Mouse (Mus musculus): ENCODE results near the gene Erp44.

Gene Erp44

DNA sequence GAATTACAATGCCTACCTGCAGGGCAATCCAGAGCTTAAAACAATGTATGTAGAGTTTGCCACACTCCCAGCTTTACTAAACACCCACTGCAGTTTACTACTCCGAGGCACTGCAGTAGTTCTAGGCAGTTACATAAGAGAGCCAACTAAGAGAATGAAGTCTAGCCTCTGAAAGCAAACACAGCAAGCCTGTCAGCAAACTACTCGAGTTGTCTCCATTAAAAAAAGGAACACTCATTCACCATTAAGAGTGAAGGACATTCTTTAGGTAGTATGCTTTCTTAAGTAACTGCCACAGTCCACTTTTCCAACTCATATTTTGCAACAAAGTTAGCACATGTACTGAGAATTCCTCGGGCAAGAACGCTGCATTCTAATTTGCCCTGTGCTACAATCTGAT is 40.3 kb downstream of the Erp44 start:
- peak; percentile 84 for ATAC-seq (ENCODE audit: low TSS enrichment)

DNA sequence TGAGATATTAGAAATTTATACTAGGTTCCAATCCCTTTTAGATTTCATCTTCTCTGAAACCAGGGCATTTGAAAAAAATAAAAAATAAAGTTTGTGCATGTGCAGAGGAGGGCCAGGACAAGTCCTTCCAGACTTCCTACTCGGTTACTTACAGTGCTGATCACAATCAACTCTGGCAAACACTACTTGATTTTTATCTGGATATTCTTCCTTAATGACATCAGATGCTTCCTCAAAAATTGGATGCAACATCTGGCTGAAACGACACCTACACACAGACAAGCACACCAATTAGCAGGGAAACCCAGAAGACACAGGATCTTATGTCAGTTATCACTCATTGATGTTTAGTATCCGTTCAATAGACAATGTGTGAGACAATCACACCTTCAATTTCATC is 42.6 kb downstream of the Erp44 start:
- ATAC-seq (ENCODE audit: low TSS enrichment) = no peak

- ATAC-seq (ENCODE audit: low TSS enrichment) = no peak
Observed at GRCm38 (mm10) chr4:48226800-48227199, 52.6 kb downstream of the Erp44 start.

GRCm38 (mm10) chr4:48225604-48226003 is 53.8 kb downstream of the Erp44 start:
- 0 out of 2 replicates have a peak, but pooled peaks have one; percentile 12 for ATAC-seq (ENCODE audit: low TSS enrichment)

DNA sequence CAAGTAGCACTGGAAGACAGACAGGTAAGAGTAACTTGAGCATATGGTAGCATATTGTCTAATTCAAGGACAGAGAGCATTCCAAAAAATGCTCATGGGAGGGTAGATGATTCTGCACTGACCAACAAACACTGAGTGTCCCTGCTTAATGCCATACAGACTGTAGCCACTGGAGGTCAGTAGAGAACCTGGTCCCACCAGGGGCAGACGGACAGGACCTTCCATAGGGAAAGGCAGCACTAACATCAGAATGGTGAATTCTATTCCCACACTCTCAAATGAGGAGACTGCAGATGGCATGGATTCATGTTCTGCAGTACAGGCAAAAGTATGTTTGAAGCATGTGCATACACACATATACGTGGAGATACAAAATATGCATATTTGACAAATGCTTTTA is 54.2 kb downstream of the Erp44 start:
- ATAC-seq (ENCODE audit: low TSS enrichment) = peak; percentile 90

- peak; percentile 34; the same call in 1 of the 2 replicates for ATAC-seq (ENCODE audit: low TSS enrichment)
Observed at GRCm38 (mm10) chr4:48203564-48203963, 75.8 kb downstream of the Erp44 start.

- ATAC-seq (ENCODE audit: low TSS enrichment) = no peak
Observed at GRCm38 (mm10) chr4:48198447-48198846, 80.9 kb downstream of the Erp44 start.

- no peak for ATAC-seq (ENCODE audit: low TSS enrichment)
Observed at GRCm38 (mm10) chr4:48197925-48198324, 81.4 kb downstream of the Erp44 start.

DNA sequence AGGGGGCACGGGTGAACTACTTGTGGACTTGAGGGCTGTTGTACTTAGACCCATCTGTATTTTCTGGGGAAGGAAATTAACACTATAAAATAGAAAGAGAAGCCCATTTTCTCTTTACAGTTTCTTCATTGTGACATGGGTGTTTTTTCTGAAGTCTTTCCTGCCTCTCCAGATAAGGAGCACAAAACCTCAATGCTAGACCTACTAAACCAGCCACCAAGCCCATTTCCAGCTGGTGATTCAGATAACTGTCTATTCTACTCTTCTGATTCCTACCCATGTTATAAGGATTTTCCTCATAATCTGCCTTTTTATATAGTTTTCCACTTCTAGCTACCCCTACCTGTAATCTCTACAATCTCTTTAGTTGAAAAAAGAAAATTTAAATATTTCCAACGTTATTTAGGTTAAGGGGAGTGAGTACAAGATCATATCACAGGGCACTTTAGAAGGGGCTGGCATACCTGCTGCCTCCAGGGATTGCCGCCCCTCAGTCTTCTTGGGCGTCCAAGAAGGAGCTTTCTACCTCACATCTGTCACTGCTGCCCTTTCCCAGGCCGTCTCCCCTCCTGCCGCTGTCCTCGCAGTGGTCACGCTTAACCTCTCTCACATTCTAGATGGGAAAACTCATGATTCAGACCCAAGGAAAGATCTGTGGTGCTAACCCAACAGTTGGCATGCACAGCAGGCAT is 97.1 kb downstream of the Erp44 start:
- ATAC-seq (ENCODE audit: low TSS enrichment) = no peak

GRCm38 (mm10) chr4:48181366-48181765 is 98.0 kb downstream of the Erp44 start:
- no peak for ATAC-seq (ENCODE audit: low TSS enrichment)

DNA sequence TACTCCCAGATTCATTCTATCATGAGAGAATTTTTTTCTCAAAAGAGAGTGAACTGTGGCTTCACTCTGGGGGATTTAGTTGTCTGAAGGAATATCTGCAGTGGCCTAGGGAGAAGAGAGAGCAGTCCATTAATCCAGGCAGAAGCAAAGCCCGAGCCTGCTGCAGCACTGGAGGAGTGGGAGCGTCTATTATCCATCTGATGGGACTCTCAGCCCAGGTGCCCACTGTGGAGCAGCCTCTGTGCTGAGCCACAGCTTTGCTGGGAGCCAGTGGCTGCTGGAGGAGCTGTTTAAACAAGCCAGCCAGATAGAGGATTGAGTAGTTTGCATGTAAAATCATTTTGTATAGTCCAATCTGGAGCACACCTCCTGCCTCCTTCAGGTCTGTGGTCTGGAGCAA is 98.4 kb downstream of the Erp44 start:
- ATAC-seq (ENCODE audit: low TSS enrichment) = no peak

DNA sequence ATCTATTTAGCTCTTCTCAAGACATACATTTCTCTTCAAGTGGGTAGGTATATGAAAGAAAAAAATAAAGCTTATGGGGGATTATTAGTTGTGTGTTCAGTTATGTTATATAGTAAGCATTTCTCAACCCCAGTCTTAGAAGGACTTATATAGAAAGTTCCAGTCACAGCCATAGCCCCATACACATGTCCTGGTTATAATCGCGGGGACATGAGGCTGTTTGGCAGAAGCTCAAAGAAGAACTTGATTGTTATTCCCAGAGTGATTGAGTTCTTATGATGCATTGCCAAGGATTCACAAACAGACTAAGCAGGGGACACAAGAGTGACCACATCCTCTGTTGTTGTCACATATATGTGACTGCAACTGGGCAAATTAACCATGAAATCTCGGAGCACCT is 103.7 kb downstream of the Erp44 start:
- ATAC-seq (ENCODE audit: low TSS enrichment) = no peak

DNA sequence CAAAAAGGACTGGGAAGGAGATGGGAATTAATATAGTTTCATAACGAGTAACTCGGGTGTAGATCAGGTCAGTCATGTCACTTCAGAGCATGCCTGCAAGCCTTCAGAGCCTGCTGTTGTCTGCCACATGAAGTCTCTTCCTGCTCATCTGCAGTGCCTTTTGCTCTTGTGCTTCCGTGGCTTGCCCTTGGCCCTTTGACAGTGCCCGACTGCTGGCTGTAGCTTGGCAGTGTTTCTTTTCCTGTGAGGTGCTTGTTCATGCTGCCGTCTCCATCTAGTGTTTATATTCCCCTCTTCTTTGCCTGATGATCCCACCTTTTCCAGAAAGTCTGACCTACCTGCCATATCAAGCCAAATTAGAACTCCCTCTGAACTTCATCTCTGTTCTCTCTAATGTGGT is 115.5 kb downstream of the Erp44 start:
- ATAC-seq (ENCODE audit: low TSS enrichment) = no peak

DNA sequence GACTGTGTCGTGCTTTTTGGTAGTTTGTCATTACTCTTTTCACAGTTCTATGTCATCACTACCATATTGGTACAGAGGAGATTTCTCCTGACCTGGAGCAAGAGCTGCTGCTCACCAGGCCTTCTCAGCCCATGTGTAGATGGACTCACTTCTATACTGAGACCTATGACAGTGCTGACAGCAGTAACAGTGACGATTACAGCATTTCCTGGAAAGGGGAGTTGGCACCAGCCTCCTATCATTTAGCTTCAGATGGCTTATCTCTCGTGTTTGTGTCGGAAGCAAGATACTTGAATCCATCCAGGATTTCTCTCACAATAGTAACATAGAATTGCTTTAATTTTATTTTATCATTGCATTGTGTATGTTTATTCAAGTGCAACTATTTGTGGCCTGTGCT is 119.0 kb downstream of the Erp44 start:
- no peak for ATAC-seq (ENCODE audit: low TSS enrichment)

DNA sequence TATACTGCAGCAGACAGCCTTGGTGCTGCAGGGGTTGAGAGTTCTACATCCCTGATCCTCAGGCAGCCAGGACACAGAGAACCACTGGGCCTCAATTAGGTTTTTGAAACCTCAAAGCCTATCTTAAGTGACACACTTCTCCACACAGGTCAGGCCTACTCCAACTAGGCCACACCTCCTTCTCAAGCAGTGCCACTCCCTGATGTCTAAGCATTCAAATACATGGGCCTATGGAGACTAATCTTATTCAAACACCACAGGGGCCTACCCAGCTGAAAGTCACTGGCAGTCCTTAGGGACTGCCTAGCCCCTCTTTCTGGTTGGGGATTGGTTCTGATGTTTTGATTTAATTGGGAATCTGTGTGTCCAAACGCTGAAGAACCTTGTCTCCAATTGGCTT is 123.5 kb downstream of the Erp44 start:
- no peak for ATAC-seq (ENCODE audit: low TSS enrichment)

GRCm38 (mm10) chr4:48153229-48153628 is 126.1 kb downstream of the Erp44 start:
- peak; percentile 87 for ATAC-seq (ENCODE audit: low TSS enrichment)

DNA sequence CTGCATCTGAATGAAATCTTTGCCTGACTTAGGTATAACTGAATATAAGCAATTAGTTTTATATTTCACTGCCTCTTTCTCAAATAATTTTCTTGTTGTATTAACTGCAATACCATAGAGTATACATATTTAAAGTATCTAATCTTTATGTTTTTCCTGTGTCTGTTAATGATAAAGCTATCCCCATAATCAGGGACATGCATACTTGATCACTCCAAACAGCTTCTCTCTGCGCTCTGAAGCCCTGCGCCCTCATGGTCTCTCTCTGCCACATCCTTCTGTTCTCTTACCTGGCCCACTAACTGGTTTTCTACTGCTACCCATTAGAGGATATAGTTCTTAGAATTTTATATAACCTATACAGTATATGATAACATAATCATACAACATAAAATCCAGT is 129.9 kb downstream of the Erp44 start:
- ATAC-seq (ENCODE audit: low TSS enrichment) = no peak

All from frontal cortex, adult (tissue).